Mouse (Mus musculus): Measurements from ENCODE around the gene Gatd1.
"Not testable (repeated sequence)": the region's sequence is repeated elsewhere in the genome, so short reads cannot be mapped to it uniquely, and the experiment has no call there.

Gatd1 gene

DNA sequence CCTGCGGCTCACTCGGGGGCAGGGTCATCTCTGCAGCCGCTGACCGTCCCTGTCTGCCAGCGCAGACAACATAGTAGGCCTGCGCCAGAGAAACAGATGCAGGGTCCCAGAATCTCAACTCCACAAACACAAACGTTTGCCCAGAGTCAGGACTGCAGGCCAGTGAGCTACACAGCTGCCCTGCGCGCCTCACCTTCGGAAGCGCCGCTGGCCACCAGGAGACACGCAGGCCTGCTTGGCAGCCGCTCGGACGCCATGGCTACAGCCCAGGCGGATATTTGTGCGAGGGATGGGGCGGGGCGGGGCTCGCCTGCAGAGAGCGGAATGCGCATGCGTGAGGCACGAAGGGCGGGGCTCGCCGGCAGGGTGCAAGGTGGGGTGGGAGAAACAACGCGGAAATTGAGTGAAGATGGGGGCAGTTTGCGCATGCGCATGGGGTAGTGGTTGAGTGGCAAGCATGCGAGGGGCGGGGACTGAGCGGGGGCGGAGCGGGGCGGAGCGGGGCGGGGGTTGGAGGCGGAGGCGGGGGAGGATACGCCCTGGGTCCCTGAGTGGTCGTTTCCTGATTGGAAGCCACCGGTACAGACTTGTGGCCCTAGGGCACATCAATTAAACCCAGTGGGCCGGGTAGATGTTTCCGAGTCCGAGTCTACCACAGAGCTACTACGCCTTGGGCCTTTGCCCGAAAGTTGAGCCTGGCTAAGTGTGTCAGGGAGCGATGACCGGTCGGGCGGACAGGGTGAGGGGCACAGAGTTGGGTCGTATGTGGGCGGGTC, at the start of gene Gatd1:
TSS of gene Gatd1 (minus strand) at position 328 of the 776 bp plus-strand sequence.
- DNase-seq: peak; percentile 99

DNA sequence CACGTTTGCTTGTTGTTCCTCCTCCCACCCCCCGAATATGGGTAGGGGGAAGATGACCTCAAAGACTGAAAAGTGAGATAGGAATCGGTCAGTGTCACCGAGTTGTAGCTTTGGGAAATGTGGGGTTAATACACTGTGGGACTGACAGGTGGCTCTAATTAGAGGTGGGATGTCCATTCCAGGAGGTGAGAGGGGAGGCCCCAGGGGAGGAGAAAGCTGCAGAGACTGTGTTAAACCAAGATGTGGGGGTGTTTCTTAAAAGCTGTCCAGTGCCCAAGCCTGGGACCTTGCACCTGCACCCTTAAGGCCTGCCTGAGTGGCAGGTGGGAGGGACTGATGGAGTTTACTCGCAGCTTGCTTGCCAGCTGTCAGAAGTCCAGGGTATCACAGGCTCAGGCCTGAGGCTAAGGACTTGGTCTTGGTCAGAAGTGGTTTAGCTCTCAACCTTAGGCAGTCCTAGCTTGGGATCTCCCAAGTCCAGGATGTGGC, 48.4 kb upstream of the Gatd1 start:
- DNase-seq: no peak

DNA sequence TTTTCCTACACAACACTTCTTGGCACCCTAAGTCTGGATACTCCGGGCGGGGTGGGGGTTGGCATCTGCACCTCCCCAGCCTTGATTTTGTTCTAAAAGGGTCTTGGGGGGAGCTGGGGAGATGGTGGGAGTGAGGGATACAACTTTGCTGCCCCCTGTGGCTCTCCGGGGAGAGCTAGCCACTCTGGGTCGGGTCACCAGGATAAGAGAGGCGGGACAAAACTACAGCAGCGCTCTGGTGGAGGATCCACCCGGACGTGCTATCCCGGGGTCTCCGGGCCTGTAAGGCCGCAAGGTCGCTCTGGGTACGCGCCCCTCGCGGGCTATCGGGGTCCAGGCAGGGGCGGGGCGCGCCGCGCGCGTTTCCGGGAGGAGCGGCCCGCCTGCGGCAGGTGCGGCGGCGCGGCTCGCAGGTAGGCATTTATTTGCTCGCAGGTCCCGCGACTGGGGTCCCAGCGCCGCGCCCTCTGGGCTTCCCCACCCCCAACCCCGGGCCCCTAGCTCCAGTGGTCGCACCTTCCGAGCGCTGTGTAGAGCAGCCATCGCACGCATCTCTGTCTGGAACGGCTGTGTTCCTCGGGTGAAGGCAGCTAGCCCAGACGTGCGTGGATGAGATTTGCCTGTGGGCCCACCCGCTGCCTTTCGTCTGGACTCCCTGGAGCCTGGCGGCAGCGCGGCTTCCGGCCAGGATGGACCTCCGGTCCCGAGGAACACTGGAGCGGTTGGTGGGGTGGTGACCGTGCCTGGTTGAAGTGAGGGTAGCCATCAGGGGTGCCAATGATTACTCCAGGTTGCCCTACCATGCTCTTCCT, 47.8 kb upstream of the Gatd1 start:
- no peak for DNase-seq

GRCm38 (mm10) chr7:141460391-141461113, 46.6 kb upstream of the Gatd1 start, which contains the start of gene Cracr2b:
Cracr2b (plus strand) TSS chr7:141461094.
- no peak for DNase-seq

GRCm38 (mm10) chr7:141460001-141460390, 46.1 kb upstream of the Gatd1 start:
- DNase-seq: no peak

DNA sequence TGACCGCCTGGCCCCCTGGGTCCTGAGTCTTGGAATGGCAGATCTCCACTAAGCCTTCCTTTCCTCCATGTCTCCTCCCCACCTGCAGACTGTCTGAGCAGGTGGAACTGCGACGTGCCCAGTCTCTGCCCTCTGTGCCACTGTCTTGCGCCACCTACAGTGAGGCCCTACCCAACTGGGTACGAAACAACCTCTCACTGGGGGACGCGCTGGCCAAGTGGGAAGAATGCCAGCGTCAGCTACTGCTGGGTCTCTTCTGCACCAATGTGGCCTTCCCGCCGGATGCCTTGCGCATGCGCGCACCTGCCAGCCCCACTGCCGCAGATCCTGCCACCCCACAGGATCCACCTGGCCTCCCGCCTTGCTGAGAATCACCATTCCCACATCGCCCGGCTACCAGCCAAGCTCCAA, 45.4 kb upstream of the Gatd1 start:
- DNase-seq: no peak

DNA sequence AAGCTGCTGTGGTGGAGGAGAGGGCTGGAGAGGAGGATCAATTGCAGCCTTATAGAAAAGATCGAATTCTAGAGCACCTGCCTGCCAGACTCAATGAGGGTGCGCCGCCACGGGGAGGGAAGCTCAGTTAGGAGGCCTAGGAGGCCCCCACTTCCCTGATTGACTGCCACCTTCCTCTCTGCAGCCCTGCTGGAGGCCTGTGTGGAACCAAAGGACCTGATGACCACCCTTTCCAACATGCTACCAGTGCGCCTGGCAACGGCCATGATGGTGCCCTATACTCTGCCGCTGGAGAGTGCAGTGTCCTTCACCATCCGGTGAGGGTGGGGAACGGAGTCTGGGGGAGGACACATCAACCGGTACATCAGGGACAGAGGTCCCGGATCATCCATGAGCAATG, 44.7 kb upstream of the Gatd1 start:
- DNase-seq: no peak

DNA sequence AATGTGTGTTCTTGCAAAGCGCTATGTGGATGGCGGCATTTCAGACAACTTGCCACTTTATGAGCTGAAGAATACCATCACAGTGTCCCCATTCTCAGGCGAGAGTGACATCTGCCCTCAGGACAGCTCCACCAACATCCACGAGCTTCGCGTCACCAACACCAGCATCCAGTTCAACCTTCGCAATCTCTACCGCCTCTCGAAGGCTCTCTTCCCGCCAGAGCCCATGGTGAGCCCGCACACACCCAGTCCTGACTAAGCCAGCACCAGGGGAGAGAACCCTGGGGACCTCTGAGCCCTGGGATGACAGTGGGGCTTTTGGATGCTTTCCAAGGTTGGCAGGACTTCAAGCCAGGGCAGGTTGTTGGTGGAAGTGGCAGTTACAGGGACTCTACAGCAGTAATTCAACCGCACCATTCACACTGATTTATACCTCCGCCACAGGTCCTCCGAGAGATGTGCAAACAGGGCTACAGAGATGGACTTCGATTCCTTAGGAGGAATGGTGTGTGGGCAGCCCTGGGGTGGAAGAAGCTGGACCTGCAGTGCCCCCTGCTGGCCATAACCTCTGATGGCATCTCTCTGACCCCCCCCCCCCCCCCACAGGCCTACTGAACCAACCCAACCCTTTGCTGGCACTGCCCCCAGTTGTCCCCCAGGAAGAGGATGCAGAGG, 44.2 kb upstream of the Gatd1 start:
- DNase-seq: peak; percentile 57

DNA sequence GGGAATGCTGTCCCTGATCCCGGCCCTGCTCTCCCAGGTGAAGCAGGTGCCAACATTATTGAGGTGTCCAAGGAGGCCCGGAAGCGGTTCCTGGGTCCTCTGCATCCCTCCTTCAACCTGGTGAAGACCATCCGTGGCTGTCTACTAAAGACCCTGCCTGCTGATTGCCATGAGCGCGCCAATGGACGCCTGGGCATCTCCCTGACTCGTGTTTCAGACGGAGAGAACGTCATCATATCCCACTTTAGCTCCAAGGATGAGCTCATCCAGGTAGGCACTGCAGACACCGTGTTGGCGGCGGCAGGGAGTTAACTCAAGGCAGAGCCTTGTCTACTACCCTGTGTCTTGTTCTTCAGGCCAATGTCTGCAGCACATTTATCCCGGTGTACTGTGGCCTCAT, 43.3 kb upstream of the Gatd1 start:
- no peak for DNase-seq

- no peak for DNase-seq
Observed at GRCm38 (mm10) chr7:141456739-141457138, 42.8 kb upstream of the Gatd1 start.

GRCm38 (mm10) chr7:141455610-141456314, 41.8 kb upstream of the Gatd1 start:
- peak; percentile 46 for DNase-seq

DNA sequence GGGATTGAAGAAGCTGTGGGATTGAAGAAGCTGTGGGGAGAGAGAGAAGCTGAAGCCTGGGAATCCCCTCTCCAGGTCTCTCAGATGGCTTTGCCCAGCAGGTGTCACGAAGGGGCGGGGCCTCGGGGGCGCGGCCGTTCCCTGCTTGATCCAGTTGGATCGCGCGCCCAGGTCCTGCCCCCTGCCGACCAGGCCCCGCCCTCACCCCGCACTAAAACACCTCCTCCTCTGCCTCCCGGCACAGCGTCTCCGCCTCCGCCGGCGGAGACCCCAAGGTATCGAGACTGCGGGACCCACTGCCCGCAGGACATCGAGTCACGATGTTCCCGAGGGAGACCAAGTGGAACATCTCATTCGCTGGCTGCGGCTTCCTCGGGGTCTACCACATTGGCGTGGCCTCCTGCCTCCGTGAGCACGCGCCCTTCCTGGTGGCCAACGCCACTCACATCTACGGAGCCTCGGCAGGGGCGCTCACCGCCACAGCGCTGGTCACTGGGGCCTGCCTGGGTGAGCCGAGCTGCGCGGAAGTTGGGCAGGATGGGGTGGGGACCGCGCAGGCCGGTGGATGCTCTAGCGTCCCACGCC, 41.1 kb upstream of the Gatd1 start, which contains the start of gene Pnpla2:
TSS of gene Pnpla2 (plus strand) at position 232 of the 585 bp plus-strand sequence.
- peak; percentile 95 for DNase-seq

DNA sequence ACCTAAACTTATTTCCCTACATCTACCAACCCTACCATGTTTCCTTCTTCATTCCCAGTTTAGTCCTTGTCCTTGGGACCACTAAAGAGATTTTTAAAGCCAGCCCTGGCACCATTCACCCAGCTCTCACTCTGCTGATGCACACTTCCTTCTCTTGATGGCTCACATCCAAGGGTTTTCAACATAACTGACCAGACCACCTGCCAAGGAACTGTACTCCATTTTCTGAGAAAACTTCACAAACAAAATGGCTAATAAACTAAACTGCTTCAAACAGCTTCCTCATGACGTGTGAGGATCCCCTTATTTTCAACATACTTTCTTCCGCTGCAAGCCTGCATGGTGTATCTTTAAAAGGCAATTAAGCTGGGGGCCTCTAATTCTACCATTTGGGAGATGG, 39.7 kb upstream of the Gatd1 start:
- DNase-seq: no peak

GRCm38 (mm10) chr7:141451928-141452327, 38.0 kb upstream of the Gatd1 start:
- DNase-seq: no peak

GRCm38 (mm10) chr7:141447110-141447991, 33.4 kb upstream of the Gatd1 start, which contains the start of gene Rplp2:
Rplp2 (plus strand) TSS chr7:141447370.
- DNase-seq: peak; percentile 94

GRCm38 (mm10) chr7:141446374-141446773, 32.4 kb upstream of the Gatd1 start:
- DNase-seq: not testable (repeated sequence)

- DNase-seq: peak; percentile 69
Observed at GRCm38 (mm10) chr7:141443828-141444237, 29.9 kb upstream of the Gatd1 start, which contains the start of gene Pidd1. Pidd1 (minus strand) TSS chr7:141444025.

- DNase-seq: peak; percentile 55
Observed at GRCm38 (mm10) chr7:141443081-141443821, 29.3 kb upstream of the Gatd1 start.

- no peak for DNase-seq
Observed at GRCm38 (mm10) chr7:141442199-141442598, 28.3 kb upstream of the Gatd1 start.
